Mouse (Mus musculus) bone marrow, adult 2 months (tissue): ENCODE data around the gene Nbl1.

Experiments used
- CTCF ChIP-seq: fragments of 200-500 bp; IDR thresholded peaks from 2 replicates; pipeline ENCODE4 v1.5.1; 2011; ENCODE audit warnings: low read length, control low read depth; ENCODE audit not compliant: control insufficient read depth, insufficient read depth
- POLR2A ChIP-seq: fragments of 200-500 bp; IDR thresholded peaks from 2 replicates; pipeline ENCODE4 v1.6.1; 2011; ENCODE audit warnings: low read depth, mild to moderate bottlenecking, control low read depth, low read length, borderline replicate concordance; ENCODE audit not compliant: control insufficient read depth

DNA sequence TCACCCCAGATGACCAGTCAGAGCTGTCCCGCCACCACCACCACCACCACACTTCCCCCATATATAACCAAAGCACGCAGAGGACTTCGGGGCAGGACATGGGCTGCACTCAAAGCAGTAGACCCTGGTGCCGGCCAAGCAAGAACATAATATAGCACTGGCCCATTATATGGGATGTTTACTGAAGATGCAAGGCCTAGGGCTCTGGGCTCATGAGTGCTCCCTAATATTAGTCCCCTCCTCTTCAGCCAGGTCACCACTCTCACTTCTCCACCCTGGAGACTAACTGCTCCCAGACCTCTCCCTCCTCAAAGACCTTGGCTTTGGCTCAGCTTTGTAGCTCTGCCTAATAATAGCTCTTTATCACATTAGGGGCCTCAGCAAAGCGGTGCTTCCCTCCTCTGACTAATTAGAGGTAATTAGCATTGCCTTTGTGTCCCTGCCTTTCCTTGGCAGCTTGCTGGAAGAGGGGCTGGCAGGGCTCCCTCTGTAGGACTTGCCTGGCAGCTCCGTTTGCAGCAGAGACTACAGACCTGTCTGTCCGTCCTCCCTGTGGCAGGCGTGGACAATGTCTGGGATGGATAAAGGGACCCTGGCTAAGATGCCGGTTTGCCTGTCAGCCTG, 38.4 kb downstream of the Nbl1 start:
- TF ChIP-seq CTCF (no peak), POLR2A (no peak)
